Mouse (Mus musculus): Measurements from ENCODE around the gene Thtpa. TPM values are rescaled to one million over a fixed set of nuclear protein-coding genes. Genes with fewer than 3 reads are reported as not detected.

Gene Thtpa
- polyA plus RNA-seq, 1 experiment from 2014 or later = 8.8 TPM

- peak; percentile 82 for ATAC-seq
These were observed 44.7 kb downstream of the Thtpa start for GRCm38 (mm10) chr14:55139313-55139712.

GRCm38 (mm10) chr14:55146324-55146723 is 51.7 kb downstream of the Thtpa start:
- Histone ChIP-seq H3K27me3 (replicated peaks; ENCODE audit: control insufficient read depth, insufficient read depth, low read length) (no peaks in the 10 kb centered on the region), H3K27ac (ENCODE audit: low read depth, low read length) (no peak overlapping the region), H3K9ac (ENCODE audit: low read depth, low read length) (no peak overlapping the region), H3K4me2 (replicated peaks; ENCODE audit: low read depth) (no peak overlapping the region), H3K9me3 (ENCODE audit: control insufficient read depth) (no peaks in the 10 kb centered on the region), H3K4me3 (ENCODE audit: low read depth, low read length) (no peak overlapping the region), H3K4me1 (replicated peaks; ENCODE audit: control insufficient read depth, insufficient read depth, low read length) (0 out of 2 replicates have a peak, but pooled peaks cover 3% of the 10 kb centered on the region), H3K36me3 (ENCODE audit: control insufficient read depth, insufficient read depth) (no peaks in the 10 kb centered on the region)
- WGBS = 91% methylated on average over 1 of the region's 1 CpGs
- no peak for TF ChIP-seq CTCF (IDR thresholded peaks at IDR 0.05; ENCODE audit: low read depth)
- ATAC-seq = no peak

More at GRCm38 (mm10) chr14:55139313-55139712, 44.7 kb downstream of the Thtpa start:
- H3K9ac ChIP-seq (ENCODE audit: low read depth, low read length) = no peak overlapping the region
- no peaks in the 10 kb centered on the region for H3K36me3 ChIP-seq (ENCODE audit: control insufficient read depth, insufficient read depth)
- H3K4me1 ChIP-seq (replicated peaks; ENCODE audit: control insufficient read depth, insufficient read depth, low read length) = no peaks in the 10 kb centered on the region
- WGBS = 26% methylated on average over 7 of the region's 7 CpGs
- no peaks in the 10 kb centered on the region for H3K27me3 ChIP-seq (replicated peaks; ENCODE audit: control insufficient read depth, insufficient read depth, low read length)
- no peak overlapping the region for H3K4me3 ChIP-seq (ENCODE audit: low read depth, low read length)
- H3K27ac ChIP-seq (ENCODE audit: low read depth, low read length) = no peak overlapping the region
- no peak for TF ChIP-seq CTCF (IDR thresholded peaks at IDR 0.05; ENCODE audit: low read depth)
- no peaks in the 10 kb centered on the region for H3K9me3 ChIP-seq (ENCODE audit: control insufficient read depth)
- H3K4me2 ChIP-seq (replicated peaks; ENCODE audit: low read depth) = no peak overlapping the region

- no peaks in the 10 kb centered on the region for H3K27me3 ChIP-seq (replicated peaks; ENCODE audit: control insufficient read depth, insufficient read depth, low read length)
- ATAC-seq = no peak
- 84% methylated on average over 12 of the region's 12 CpGs for WGBS
- no peak overlapping the region for H3K9ac ChIP-seq (ENCODE audit: low read depth, low read length)
- no peaks in the 10 kb centered on the region for H3K9me3 ChIP-seq (ENCODE audit: control insufficient read depth)
- TF ChIP-seq CTCF (IDR thresholded peaks at IDR 0.05; ENCODE audit: low read depth) = no peak
- no peak overlapping the region for H3K4me3 ChIP-seq (ENCODE audit: low read depth, low read length)
- H3K27ac ChIP-seq (ENCODE audit: low read depth, low read length) = no peak overlapping the region
- H3K4me1 ChIP-seq (replicated peaks; ENCODE audit: control insufficient read depth, insufficient read depth, low read length) = 0 out of 2 replicates have a peak, but pooled peaks cover 3% of the 10 kb centered on the region
- H3K4me2 ChIP-seq (replicated peaks; ENCODE audit: low read depth) = no peak overlapping the region
- H3K36me3 ChIP-seq (ENCODE audit: control insufficient read depth, insufficient read depth) = no peaks in the 10 kb centered on the region
These were observed 52.3 kb downstream of the Thtpa start for GRCm38 (mm10) chr14:55146829-55147401.

- ATAC-seq = no peak
- no peak overlapping the region for H3K9ac ChIP-seq (ENCODE audit: low read depth, low read length)
- no peak overlapping the region for H3K27ac ChIP-seq (ENCODE audit: low read depth, low read length)
- 35% methylated on average over 5 of the region's 5 CpGs for WGBS
- H3K9me3 ChIP-seq (ENCODE audit: control insufficient read depth) = no peaks in the 10 kb centered on the region
- no peak overlapping the region for H3K4me3 ChIP-seq (ENCODE audit: low read depth, low read length)
- TF ChIP-seq CTCF (IDR thresholded peaks at IDR 0.05; ENCODE audit: low read depth) = peak; percentile 89
- no peaks in the 10 kb centered on the region for H3K27me3 ChIP-seq (replicated peaks; ENCODE audit: control insufficient read depth, insufficient read depth, low read length)
- H3K4me1 ChIP-seq (replicated peaks; ENCODE audit: control insufficient read depth, insufficient read depth, low read length) = 0 out of 2 replicates have a peak, but pooled peaks cover 3% of the 10 kb centered on the region
- no peaks in the 10 kb centered on the region for H3K36me3 ChIP-seq (ENCODE audit: control insufficient read depth, insufficient read depth)
- no peak overlapping the region for H3K4me2 ChIP-seq (replicated peaks; ENCODE audit: low read depth)
These were observed 53.9 kb downstream of the Thtpa start for GRCm38 (mm10) chr14:55148363-55148915.

Other genes with a start within 250 kb of the Thtpa start
- 6.0 and 7.3 TPM in 2 replicates for gene Homez, start 223.8 kb upstream of the Thtpa start, polyA plus RNA-seq (2015; fragmentation: Nextera tagmentation; extraction: Ambion mirVana)
- 3.8 and 4.1 TPM in 2 replicates for gene Ppp1r3e, start 217.2 kb upstream of the Thtpa start, polyA plus RNA-seq (2015; fragmentation: Nextera tagmentation; extraction: Ambion mirVana)
- 8.0 and 9.3 TPM in 2 replicates for gene Bcl2l2, start 211.4 kb upstream of the Thtpa start, polyA plus RNA-seq (2015; fragmentation: Nextera tagmentation; extraction: Ambion mirVana)
- gene Gm20521, start 211.3 kb upstream of the Thtpa start, polyA plus RNA-seq (2015; fragmentation: Nextera tagmentation; extraction: Ambion mirVana) = 1.8 and 1.9 TPM in 2 replicates
- gene Pabpn1, start 202.3 kb upstream of the Thtpa start, polyA plus RNA-seq (2015; fragmentation: Nextera tagmentation; extraction: Ambion mirVana) = 60.9 and 64.1 TPM in 2 replicates
- 12.5 and 12.9 TPM in 2 replicates for gene Slc22a17, start 181.7 kb upstream of the Thtpa start, polyA plus RNA-seq (2015; fragmentation: Nextera tagmentation; extraction: Ambion mirVana)
- 6.5 and 7.1 TPM in 2 replicates for gene Efs, start 168.7 kb upstream of the Thtpa start, polyA plus RNA-seq (2015; fragmentation: Nextera tagmentation; extraction: Ambion mirVana)
- not detected in 2 replicates for gene Il25, start 162.1 kb upstream of the Thtpa start, polyA plus RNA-seq (2015; fragmentation: Nextera tagmentation; extraction: Ambion mirVana)
- gene Cmtm5, start 158.5 kb upstream of the Thtpa start, polyA plus RNA-seq (2015; fragmentation: Nextera tagmentation; extraction: Ambion mirVana) = 1.1 and 2.1 TPM in 2 replicates
- gene Myh6, start 127.9 kb upstream of the Thtpa start, polyA plus RNA-seq (2015; fragmentation: Nextera tagmentation; extraction: Ambion mirVana) = 0.53 TPM in 1 of 2 replicates, not detected in the other
- not detected in 2 replicates for gene Gm17428, start 117.9 kb upstream of the Thtpa start, polyA plus RNA-seq (2015; fragmentation: Nextera tagmentation; extraction: Ambion mirVana)
- 3.9 and 5.6 TPM in 2 replicates for gene Myh7, start 100.2 kb upstream of the Thtpa start, polyA plus RNA-seq (2015; fragmentation: Nextera tagmentation; extraction: Ambion mirVana)
- 69.4 and 77.9 TPM in 2 replicates for gene Ngdn, start 79.3 kb upstream of the Thtpa start, polyA plus RNA-seq (2015; fragmentation: Nextera tagmentation; extraction: Ambion mirVana)
- 0.87 and 1.1 TPM in 2 replicates for gene Zfhx2, start 2.5 kb upstream of the Thtpa start, polyA plus RNA-seq (2015; fragmentation: Nextera tagmentation; extraction: Ambion mirVana)
- 75.3 and 81.5 TPM in 2 replicates for gene Ap1g2, start 11.8 kb downstream of the Thtpa start, polyA plus RNA-seq (2015; fragmentation: Nextera tagmentation; extraction: Ambion mirVana)
- 0.90 and 0.93 TPM in 2 replicates for gene Jph4, start 22.2 kb downstream of the Thtpa start, polyA plus RNA-seq (2015; fragmentation: Nextera tagmentation; extraction: Ambion mirVana)
- gene Dhrs2, start 127.2 kb downstream of the Thtpa start, polyA plus RNA-seq (2015; fragmentation: Nextera tagmentation; extraction: Ambion mirVana) = 0.12 and 0.14 TPM in 2 replicates

Data from intestine, postnatal 0 days (tissue).